Mouse (Mus musculus): Measurements from ENCODE around the gene Tecpr1. TPM values are rescaled to one million over a fixed set of nuclear protein-coding genes. Genes with fewer than 3 reads are reported as not detected.

The Tecpr1 gene
- polyA plus RNA-seq, 1 experiment, result 16.4 TPM

- Histone ChIP-seq H3K27ac (ENCODE audit: control insufficient read depth, insufficient read depth, low read depth, low read length) (no peak overlapping the region), H3K4me1 (ENCODE audit: control insufficient read depth, insufficient read depth, low read length) (no peaks in the 10 kb centered on the region), H3K36me3 (ENCODE audit: control insufficient read depth, insufficient read depth, low read length) (peaks cover 3% of the 10 kb centered on the region), H3K27me3 (ENCODE audit: control insufficient read depth, insufficient read depth, low read length) (no peaks in the 10 kb centered on the region), H3K4me3 (ENCODE audit: control insufficient read depth, low read depth, low read length) (no peak overlapping the region)
- TF ChIP-seq POLR2A (IDR thresholded peaks at IDR 0.05; ENCODE audit: control insufficient read depth, low read depth, low read length), result no peak
- no peak for TF ChIP-seq CTCF (IDR thresholded peaks at IDR 0.05; ENCODE audit: control insufficient read depth, insufficient read depth, insufficient replicate concordance, low read depth, low read length)
Measured at GRCm38 (mm10) chr5:144158604-144159003, 64.8 kb downstream of the Tecpr1 start.

- Histone ChIP-seq H3K4me1 (ENCODE audit: control insufficient read depth, insufficient read depth, low read length) (no peaks in the 10 kb centered on the region), H3K27ac (ENCODE audit: control insufficient read depth, insufficient read depth, low read depth, low read length) (no peak overlapping the region), H3K36me3 (ENCODE audit: control insufficient read depth, insufficient read depth, low read length) (peaks cover 2% of the 10 kb centered on the region; the same call in 1 of the 2 replicates), H3K4me3 (ENCODE audit: control insufficient read depth, low read depth, low read length) (no peak overlapping the region), H3K27me3 (ENCODE audit: control insufficient read depth, insufficient read depth, low read length) (no peaks in the 10 kb centered on the region)
- no peak for TF ChIP-seq CTCF (IDR thresholded peaks at IDR 0.05; ENCODE audit: control insufficient read depth, insufficient read depth, insufficient replicate concordance, low read depth, low read length)
- no peak for TF ChIP-seq POLR2A (IDR thresholded peaks at IDR 0.05; ENCODE audit: control insufficient read depth, low read depth, low read length)
Measured at GRCm38 (mm10) chr5:144154528-144154927, 68.9 kb downstream of the Tecpr1 start.

GRCm38 (mm10) chr5:144151270-144151669, 72.1 kb downstream of the Tecpr1 start:
- no peak overlapping the region for H3K27ac ChIP-seq (ENCODE audit: control insufficient read depth, insufficient read depth, low read depth, low read length)
- peaks cover 6% of the 10 kb centered on the region; the same call in 1 of the 2 replicates for H3K36me3 ChIP-seq (ENCODE audit: control insufficient read depth, insufficient read depth, low read length)
- H3K4me1 ChIP-seq (ENCODE audit: control insufficient read depth, insufficient read depth, low read length), result no peaks in the 10 kb centered on the region
- no peaks in the 10 kb centered on the region for H3K27me3 ChIP-seq (ENCODE audit: control insufficient read depth, insufficient read depth, low read length)
- TF ChIP-seq CTCF (IDR thresholded peaks at IDR 0.05; ENCODE audit: control insufficient read depth, insufficient read depth, insufficient replicate concordance, low read depth, low read length) (no peak), POLR2A (IDR thresholded peaks at IDR 0.05; ENCODE audit: control insufficient read depth, low read depth, low read length) (no peak)
- H3K4me3 ChIP-seq (ENCODE audit: control insufficient read depth, low read depth, low read length), result no peak overlapping the region

- Histone ChIP-seq H3K27ac (ENCODE audit: control insufficient read depth, insufficient read depth, low read depth, low read length) (no peak overlapping the region), H3K36me3 (ENCODE audit: control insufficient read depth, insufficient read depth, low read length) (peaks cover 8% of the 10 kb centered on the region; the same call in 1 of the 2 replicates), H3K4me1 (ENCODE audit: control insufficient read depth, insufficient read depth, low read length) (no peaks in the 10 kb centered on the region), H3K27me3 (ENCODE audit: control insufficient read depth, insufficient read depth, low read length) (no peaks in the 10 kb centered on the region), H3K4me3 (ENCODE audit: control insufficient read depth, low read depth, low read length) (no peak overlapping the region)
- TF ChIP-seq CTCF (IDR thresholded peaks at IDR 0.05; ENCODE audit: control insufficient read depth, insufficient read depth, insufficient replicate concordance, low read depth, low read length) (no peak), POLR2A (IDR thresholded peaks at IDR 0.05; ENCODE audit: control insufficient read depth, low read depth, low read length) (no peak)
Measured at GRCm38 (mm10) chr5:144149530-144149929, 73.9 kb downstream of the Tecpr1 start.

- Histone ChIP-seq H3K27ac (ENCODE audit: control insufficient read depth, insufficient read depth, low read depth, low read length) (no peak overlapping the region), H3K27me3 (ENCODE audit: control insufficient read depth, insufficient read depth, low read length) (no peaks in the 10 kb centered on the region), H3K4me3 (ENCODE audit: control insufficient read depth, low read depth, low read length) (no peak overlapping the region), H3K4me1 (ENCODE audit: control insufficient read depth, insufficient read depth, low read length) (no peaks in the 10 kb centered on the region), H3K36me3 (ENCODE audit: control insufficient read depth, insufficient read depth, low read length) (peaks cover 8% of the 10 kb centered on the region; the same call in 1 of the 2 replicates)
- TF ChIP-seq POLR2A (IDR thresholded peaks at IDR 0.05; ENCODE audit: control insufficient read depth, low read depth, low read length) (no peak), CTCF (IDR thresholded peaks at IDR 0.05; ENCODE audit: control insufficient read depth, insufficient read depth, insufficient replicate concordance, low read depth, low read length) (no peak)
Measured at GRCm38 (mm10) chr5:144146898-144147297, 76.5 kb downstream of the Tecpr1 start.

Other genes with a start within 250 kb of the Tecpr1 start
- gene Ccz1, start 208.7 kb downstream of the Tecpr1 start, polyA plus RNA-seq (2012; rRNA removed), result 25.7 and 31.1 TPM in 2 replicates
- gene Ocm, start 196.9 kb downstream of the Tecpr1 start, polyA plus RNA-seq (2012; rRNA removed), result not detected in 2 replicates
- gene Lmtk2, start 123.2 kb downstream of the Tecpr1 start, polyA plus RNA-seq (2012; rRNA removed), result 10.4 and 11.3 TPM in 2 replicates
- gene Bhlha15, start 33.3 kb downstream of the Tecpr1 start, polyA plus RNA-seq (2012; rRNA removed), result 0.11 and 0.16 TPM in 2 replicates
- gene Bri3, start 20.8 kb upstream of the Tecpr1 start, polyA plus RNA-seq (2012; rRNA removed), result 174 and 212 TPM in 2 replicates
- gene Baiap2l1, start 134.5 kb upstream of the Tecpr1 start, polyA plus RNA-seq (2012; rRNA removed), result 2.3 and 3.1 TPM in 2 replicates